Mouse (Mus musculus) mouse embryonic stem cell (cell line): ENCODE measurements around the gene Mrgpre.

Experiments used
- in situ Hi-C, 2 experiments: fragments of 300-500 bp; cut with MboI; formaldehyde crosslinking; loops; 1 replicate in 1 of 2; 3 replicates in 1 of 2; pipeline ENCODE4 v1.14.3; 2019 to 2020; ENCODE audit warnings: low sequenced_read_pairs in 2 of 2, low pct_unique_long_range_greater_than_20kb in 1 of 2, mixed read lengths in 1 of 2; ENCODE audit not compliant: unreplicated experiment in 1 of 2

The Mrgpre gene

GRCm38 (mm10) chr7:143752056-143752455 is 32.2 kb downstream of the Mrgpre start:
- in situ Hi-C loops: loop anchor here (5.0 to 25.0 kb wide), 2 partner anchors 45 to 590 kb away; no protein-coding TSS in a partner anchor

- in situ Hi-C loops: loop anchor here (5.0 to 25.0 kb wide), 2 partner anchors 44 to 589 kb away; no protein-coding TSS in a partner anchor
Observed at GRCm38 (mm10) chr7:143751380-143751779, 32.9 kb downstream of the Mrgpre start.

- in situ Hi-C loops: no loop called here
Observed at GRCm38 (mm10) chr7:143749045-143749444, 35.3 kb downstream of the Mrgpre start.

- in situ Hi-C loops: no loop called here
Observed at GRCm38 (mm10) chr7:143748041-143748868, 36.0 kb downstream of the Mrgpre start.

- in situ Hi-C loops: no loop called here
Observed at GRCm38 (mm10) chr7:143740653-143741052, 43.6 kb downstream of the Mrgpre start.

GRCm38 (mm10) chr7:143739511-143740461 is 44.5 kb downstream of the Mrgpre start:
- in situ Hi-C loops: no loop called here

- in situ Hi-C loops: no loop called here
Observed at GRCm38 (mm10) chr7:143738601-143739006, 45.7 kb downstream of the Mrgpre start.

- in situ Hi-C loops: no loop called here
Observed at GRCm38 (mm10) chr7:143738194-143738593, 46.1 kb downstream of the Mrgpre start.

GRCm38 (mm10) chr7:143733746-143734145 is 50.6 kb downstream of the Mrgpre start:
- in situ Hi-C loops: no loop called here

- in situ Hi-C loops: no loop called here
Observed at GRCm38 (mm10) chr7:143729886-143730285, 54.4 kb downstream of the Mrgpre start.
